Mouse (Mus musculus) lung, postnatal 25 days (tissue): Measurements from ENCODE around the gene Zfp418.
"Not testable (repeated sequence)": the region's sequence is repeated elsewhere in the genome, so short reads cannot be mapped to it uniquely, and the experiment has no call there.

ENCODE experiments used
- DNase-seq: peaks from one replicate; pipeline ENCODE4 v3.0.0; 2022; ENCODE audit warnings: low spot score

Gene Zfp418

DNA sequence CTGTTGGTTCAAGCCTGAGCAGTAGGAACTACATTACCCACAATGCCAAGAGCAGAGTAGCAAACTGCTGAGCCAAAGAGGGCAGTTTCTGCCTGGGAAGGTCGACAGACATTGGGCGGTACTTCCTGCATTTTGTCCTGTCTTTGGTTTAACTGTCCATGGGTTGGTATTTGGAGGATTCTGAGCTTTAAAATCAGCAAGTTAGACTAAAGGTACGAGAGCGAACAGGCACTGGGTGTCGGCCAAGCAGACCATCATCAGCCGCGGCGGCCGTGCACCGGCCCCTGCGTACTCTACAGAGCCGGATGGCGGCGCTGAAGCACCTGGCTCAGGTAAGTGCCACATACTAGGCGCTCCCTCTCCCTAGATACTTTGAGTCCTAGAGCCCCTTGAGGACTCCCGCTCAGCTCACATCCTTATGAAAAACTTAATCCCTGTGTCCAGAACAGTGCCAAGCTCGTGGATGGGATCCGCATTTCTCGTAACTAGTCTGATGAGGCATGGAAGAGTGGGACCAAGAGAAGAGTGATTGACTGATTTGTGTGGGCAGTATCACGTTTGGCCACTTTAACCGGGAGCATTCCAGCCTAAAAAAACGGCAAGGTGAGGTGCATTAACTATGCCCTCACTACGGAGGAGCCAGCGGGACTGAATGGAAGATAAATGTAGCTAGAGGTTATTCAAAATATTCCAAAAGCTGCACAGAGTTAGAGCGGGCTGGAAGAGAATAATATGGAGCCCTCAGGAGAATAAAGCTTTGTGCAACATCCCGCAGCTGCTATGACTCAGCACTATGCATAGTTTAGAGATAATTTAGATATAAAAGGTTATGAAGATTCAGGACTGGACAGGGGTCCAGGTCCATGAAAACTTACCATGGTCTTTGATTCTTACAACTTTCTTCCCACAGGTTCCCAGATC is at the start of gene Zfp418:
Gene Zfp418 (plus strand): TSS at position 104 of the 921 bp plus-strand sequence.
- DNase-seq = peak; percentile 80

DNA sequence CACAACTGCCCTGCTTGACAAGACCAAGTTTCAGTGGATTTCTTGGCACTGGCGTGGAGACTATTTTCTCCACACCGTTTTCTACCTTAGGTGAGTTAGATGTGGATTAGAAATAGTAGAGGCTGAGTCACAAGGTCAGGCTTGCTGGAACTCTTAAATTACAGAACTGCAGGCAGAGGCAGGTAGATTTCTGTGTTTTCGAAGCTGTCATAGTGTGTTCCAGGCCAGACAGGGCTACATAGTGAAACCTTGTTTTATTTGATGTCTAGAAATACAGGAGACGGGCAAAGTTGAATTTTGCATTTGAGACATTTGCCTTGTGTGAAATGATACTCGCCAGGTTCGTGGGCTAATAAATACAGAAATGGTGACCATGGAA is 49.5 kb upstream of the Zfp418 start:
- no peak for DNase-seq

DNA sequence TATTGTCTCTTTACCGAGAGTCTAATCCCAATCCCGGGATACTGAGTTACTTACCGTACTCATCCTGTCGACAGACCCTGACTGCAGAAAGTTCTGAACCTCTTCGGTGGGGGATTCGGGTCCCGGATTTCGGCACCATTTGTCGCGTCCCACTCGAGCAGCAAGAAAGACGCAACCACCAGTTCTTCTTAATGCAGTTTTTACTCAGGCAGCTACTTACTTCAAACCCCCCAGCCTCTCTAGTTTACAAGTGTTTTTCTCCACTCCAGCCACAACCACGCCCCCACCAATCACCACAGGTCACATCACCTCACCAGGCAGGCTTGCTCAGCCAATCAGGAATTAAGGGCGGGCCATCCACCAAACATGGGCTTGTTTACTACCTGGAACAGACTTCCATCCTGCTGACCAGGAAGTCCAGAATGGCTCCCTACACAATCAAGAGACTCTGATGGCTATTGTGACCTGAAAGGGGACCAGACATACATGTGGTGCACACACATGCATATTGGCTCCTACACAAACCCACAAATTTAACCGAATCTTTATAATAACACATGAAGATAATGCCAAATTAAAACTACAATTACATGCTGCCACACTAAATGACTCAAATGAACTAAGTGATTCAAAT is 40.5 kb upstream of the Zfp418 start:
- DNase-seq = not testable (repeated sequence)

DNA sequence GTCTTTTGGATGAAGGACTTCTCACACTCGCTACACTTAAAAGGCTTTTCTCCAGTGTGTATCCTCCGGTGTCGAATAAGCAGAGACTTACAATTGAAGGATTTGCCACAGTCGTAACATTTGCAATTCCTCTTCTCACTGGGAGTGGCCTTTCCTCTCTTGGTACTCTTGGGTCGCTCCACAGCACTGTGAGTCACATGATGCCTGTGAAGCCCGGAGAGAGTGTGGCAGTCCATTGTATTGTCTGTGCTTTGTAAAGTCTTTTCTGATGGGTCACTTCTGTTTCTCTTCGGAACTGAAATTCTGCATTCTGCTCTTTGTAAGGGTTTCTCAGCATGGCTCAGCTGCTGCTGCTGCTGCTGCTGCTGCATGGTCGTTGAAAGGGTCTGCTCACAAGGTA is 38.4 kb upstream of the Zfp418 start:
- no peak for DNase-seq

DNA sequence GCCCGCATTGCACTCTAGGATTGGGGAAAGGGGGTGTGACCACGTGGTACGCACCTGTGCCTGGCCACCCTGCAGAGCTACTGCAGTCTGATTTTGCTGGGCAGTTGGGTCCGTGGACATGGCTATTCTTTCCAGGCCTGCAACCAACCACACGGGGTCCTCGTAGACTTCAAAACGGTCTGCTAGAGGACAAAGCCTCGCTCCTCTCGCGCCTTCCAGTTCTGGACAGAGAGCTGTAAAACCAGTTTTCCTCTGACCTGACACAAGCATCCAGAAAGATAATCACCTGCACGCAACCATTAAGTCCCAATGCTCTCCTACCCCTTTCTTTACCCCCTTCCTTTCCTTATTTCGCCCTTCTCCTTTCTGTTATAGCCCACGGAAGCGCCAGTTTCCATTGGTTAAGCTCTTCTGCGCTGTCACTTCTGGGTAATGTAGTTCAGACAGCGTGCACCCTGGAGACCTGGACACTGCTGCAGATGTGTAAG is 34.7 kb upstream of the Zfp418 start, which contains the start of gene Zfp773:
Gene Zfp773 (minus strand): TSS at position 377 of the 488 bp plus-strand sequence.
- DNase-seq = peak; percentile 40

DNA sequence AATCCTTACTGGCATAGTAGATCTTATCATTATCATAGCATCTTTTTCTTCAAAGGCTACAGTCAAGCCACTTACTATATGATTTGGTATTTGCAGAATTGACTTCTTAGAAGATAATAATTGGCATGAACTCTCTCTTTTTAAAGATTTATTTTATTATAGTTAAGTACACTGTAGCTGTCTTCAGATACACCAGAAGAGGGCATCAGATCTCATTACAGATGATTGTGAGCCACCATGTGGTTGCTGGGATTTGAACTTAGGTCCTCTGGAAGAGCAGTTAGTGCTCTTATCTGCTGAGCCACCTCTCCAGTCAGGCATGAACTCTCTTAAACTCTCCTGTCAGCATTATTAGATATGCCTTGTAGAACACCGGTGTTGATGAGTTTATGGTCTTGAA is 26.9 kb upstream of the Zfp418 start:
- DNase-seq = no peak

DNA sequence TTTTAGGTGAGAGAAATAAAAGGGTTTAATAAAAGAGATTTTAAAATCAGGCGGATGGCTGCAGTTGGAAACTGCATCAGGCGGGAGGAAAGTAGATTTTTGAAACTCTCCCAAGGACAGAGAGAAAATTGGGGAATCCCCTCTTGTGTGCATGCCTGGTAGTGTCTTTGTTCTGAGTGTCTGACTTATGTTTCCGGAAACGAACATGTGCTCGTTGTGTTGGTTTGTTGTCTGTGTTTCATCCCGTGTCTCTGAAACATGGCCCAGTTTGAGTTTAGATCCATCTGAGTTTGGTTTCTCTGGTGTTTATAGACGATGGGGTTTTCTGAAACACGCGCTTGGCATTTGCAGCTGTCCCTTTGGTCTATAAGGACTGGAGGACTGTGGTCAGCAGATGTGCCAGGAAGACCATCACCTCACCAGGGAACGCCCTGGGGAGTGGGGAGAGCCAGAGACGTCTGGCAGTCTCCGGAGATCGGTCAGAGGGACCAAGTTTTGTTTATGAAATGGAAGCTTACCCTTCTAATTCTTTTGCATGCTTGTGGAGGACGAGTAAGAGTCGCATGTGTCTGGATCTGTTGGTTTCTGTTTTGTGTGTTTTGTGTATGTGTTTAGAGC is 25.0 kb upstream of the Zfp418 start:
- DNase-seq = no peak

DNA sequence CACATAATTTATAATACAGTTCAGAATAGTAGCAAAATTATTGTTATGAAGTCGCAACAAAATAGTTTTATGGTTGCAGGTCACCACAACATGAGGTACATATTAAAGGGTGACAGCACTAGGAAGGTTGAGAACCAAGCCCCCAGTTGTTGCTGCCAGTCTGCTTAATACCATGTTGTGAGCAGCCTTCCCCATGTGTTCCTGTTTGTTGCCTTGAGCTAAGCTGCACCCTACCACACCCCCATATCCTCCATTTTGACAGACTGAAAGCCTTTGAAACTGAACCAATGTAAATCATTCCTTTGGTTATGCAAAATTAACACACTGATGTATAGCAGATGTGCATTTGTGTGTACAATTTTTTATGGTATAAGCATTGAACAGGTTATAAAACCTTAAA is 14.8 kb downstream of the Zfp418 start:
- no peak for DNase-seq

DNA sequence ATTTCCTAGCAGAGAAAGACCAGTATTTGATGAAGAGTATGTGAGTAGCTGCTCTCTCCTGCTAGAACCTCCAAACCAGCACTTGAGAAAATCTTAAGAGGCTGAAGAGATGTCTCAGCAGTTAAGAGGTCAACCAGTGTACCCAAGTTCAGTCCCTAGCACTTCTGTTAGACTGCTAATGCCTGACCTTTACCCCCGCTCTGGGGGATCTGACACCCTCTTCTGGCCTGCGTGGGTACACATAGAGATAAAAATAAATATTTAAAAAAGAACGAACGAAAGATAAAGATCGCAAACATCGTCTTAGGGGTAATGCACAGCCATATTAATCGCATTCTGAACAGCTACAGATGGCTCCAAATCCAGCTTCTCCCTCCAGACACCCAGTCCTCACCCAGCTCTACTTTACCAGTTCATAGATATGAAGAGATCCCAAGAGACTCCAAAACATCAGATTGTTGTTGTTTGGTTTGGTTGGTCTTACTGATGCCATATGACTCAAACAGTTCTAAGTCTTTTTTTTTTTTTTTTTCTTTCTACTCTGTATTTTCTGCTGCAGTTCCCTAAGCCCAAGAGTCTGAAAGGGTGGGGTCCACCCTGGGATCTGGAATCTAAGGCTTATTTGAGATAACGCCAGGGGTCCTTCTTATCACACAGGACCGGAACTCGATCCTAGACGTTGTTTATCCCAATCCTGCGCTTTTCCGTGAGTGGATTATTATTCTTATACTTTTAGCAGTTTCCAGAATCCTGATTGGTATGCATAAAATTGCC is 16.5 kb downstream of the Zfp418 start:
- no peak for DNase-seq

DNA sequence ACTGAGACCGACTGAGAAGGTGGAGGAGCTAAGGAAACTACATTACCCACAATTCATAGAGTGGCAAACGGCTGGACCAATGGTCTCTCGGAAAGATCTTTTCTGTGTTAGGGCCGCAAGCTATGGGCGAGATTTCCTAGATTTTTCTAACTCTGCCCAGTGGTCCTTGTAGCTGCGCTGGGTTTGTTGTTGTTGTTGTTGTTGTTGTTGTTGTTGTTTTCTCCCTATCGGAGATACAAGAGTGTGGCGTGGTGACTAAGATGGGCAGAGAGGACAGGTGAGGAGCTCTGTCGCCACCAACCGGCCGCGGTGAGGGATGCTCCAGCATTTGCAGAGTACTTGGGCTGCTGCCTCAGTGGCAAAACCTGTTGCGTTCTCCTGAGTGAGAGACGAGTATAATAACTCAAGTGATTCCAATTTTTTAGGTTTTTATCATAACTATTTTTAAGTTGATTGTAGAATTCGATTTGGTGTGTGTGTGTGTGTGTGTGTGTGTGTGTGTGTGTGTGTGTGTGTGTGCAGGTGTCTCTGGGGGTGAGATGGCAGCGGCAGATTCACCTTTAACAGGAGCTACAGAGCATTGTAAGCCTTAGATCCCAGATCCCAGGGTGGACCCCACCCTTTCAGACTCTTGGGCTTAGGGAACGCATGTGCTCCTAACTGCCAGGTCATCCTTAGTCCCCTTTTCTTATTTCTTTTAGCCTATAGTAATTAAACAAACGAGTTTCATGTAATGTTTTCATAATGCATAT is 17.2 kb downstream of the Zfp418 start:
- peak; percentile 54 for DNase-seq

DNA sequence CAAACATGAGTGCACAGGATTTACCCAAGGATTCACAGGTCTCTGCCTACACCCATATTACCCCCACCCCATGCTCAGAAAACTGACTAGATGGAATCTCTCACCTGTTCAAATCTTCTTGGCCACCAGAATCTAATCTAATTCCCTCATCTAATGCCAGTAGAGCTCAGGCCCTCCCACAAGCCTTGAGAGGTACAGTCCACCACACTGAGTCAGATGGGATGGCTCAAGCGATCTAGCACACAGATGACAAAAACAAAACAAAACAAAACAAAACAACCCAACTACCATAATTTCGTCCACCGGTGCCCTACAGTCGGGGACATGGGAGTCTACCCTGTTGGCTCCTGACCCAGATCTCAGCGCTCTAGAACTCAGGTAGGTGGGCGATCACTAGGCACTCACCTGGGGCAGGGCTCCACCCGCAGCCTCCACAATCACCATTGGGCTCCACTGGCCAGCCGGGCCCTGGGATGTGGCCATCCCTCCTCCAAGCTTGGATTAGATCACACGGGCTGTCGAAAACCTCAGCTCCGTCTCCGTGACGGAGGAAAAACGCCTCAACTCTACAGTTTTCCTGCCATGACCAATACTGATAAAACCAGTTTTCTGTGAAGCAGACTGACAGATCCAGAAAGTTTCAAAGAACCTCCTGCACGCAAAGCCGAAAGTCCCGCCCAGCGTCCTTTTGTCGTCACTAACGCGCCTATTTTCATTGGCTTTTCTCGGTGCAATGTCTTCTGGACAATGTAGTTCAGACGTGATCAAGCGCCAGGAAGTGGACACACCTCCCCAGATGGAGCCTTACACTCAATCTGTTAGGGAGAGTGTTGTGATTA is 38.4 kb downstream of the Zfp418 start, which contains the start of gene Zfp772:
Gene Zfp772 (minus strand): TSS at position 686 of the 839 bp plus-strand sequence.
- DNase-seq = peak; percentile 64
